Mouse (Mus musculus): ENCODE measurements around the gene Hepacam2. TPM values are rescaled to one million over a fixed set of nuclear protein-coding genes. Genes with fewer than 3 reads are reported as not detected.

Hepacam2 gene
- polyA plus RNA-seq, 1 experiment, result 41.7 TPM

- H3K27ac ChIP-seq (ENCODE audit: insufficient read depth, low read depth, low read length), result no peak overlapping the region
- H3K4me1 ChIP-seq (ENCODE audit: control insufficient read depth, insufficient read depth, insufficient read length, low read length), result no peaks in the 10 kb centered on the region
- TF ChIP-seq CTCF (IDR thresholded peaks at IDR 0.05; ENCODE audit: extremely low read depth, insufficient read length, insufficient replicate concordance, low read depth, low read length), result no peak
- TF ChIP-seq POLR2A (IDR thresholded peaks at IDR 0.05; ENCODE audit: low read depth, low read length), result no peak
- H3K4me3 ChIP-seq (ENCODE audit: low read depth, low read length), result no peak overlapping the region
- H3K27me3 ChIP-seq (ENCODE audit: control insufficient read depth, insufficient read depth, low read length), result no peaks in the 10 kb centered on the region
- H3K36me3 ChIP-seq (ENCODE audit: control insufficient read depth, insufficient read depth, low read length), result no peaks in the 10 kb centered on the region
- 2% methylated on average over 2 of the region's 2 CpGs for WGBS
Measured at GRCm38 (mm10) chr6:3496210-3496609, 1.9 kb downstream of the Hepacam2 start.

- H3K27me3 ChIP-seq (ENCODE audit: control insufficient read depth, insufficient read depth, low read length), result no peaks in the 10 kb centered on the region
- WGBS, result 65% methylated on average over 5 of the region's 5 CpGs
- H3K4me3 ChIP-seq (ENCODE audit: low read depth, low read length), result no peak overlapping the region
- no peak for TF ChIP-seq POLR2A (IDR thresholded peaks at IDR 0.05; ENCODE audit: low read depth, low read length)
- TF ChIP-seq CTCF (IDR thresholded peaks at IDR 0.05; ENCODE audit: extremely low read depth, insufficient read length, insufficient replicate concordance, low read depth, low read length), result no peak
- no peak overlapping the region for H3K27ac ChIP-seq (ENCODE audit: insufficient read depth, low read depth, low read length)
- H3K4me1 ChIP-seq (ENCODE audit: control insufficient read depth, insufficient read depth, insufficient read length, low read length), result no peaks in the 10 kb centered on the region
- H3K36me3 ChIP-seq (ENCODE audit: control insufficient read depth, insufficient read depth, low read length), result no peaks in the 10 kb centered on the region
Measured at GRCm38 (mm10) chr6:3494285-3494684, 3.8 kb downstream of the Hepacam2 start.

GRCm38 (mm10) chr6:3487355-3487754 is 10.7 kb downstream of the Hepacam2 start:
- H3K27ac ChIP-seq (ENCODE audit: insufficient read depth, low read depth, low read length), result 0 out of 2 replicates have a peak overlapping the region, but pooled peaks have one; percentile 13
- H3K36me3 ChIP-seq (ENCODE audit: control insufficient read depth, insufficient read depth, low read length), result no peaks in the 10 kb centered on the region
- 55% methylated on average over 1 of the region's 1 CpGs for WGBS
- H3K27me3 ChIP-seq (ENCODE audit: control insufficient read depth, insufficient read depth, low read length), result no peaks in the 10 kb centered on the region
- H3K4me3 ChIP-seq (ENCODE audit: low read depth, low read length), result no peak overlapping the region
- no peaks in the 10 kb centered on the region for H3K4me1 ChIP-seq (ENCODE audit: control insufficient read depth, insufficient read depth, insufficient read length, low read length)
- TF ChIP-seq CTCF (IDR thresholded peaks at IDR 0.05; ENCODE audit: extremely low read depth, insufficient read length, insufficient replicate concordance, low read depth, low read length) (no peak), POLR2A (IDR thresholded peaks at IDR 0.05; ENCODE audit: low read depth, low read length) (no peak)

GRCm38 (mm10) chr6:3485133-3485532 is 13.0 kb downstream of the Hepacam2 start:
- Histone ChIP-seq H3K36me3 (ENCODE audit: control insufficient read depth, insufficient read depth, low read length) (no peaks in the 10 kb centered on the region), H3K4me1 (ENCODE audit: control insufficient read depth, insufficient read depth, insufficient read length, low read length) (no peaks in the 10 kb centered on the region), H3K27ac (ENCODE audit: insufficient read depth, low read depth, low read length) (no peak overlapping the region; the same call in 1 of the 2 replicates), H3K4me3 (ENCODE audit: low read depth, low read length) (no peak overlapping the region), H3K27me3 (ENCODE audit: control insufficient read depth, insufficient read depth, low read length) (no peaks in the 10 kb centered on the region)
- 70% methylated on average over 3 of the region's 3 CpGs for WGBS
- TF ChIP-seq CTCF (IDR thresholded peaks at IDR 0.05; ENCODE audit: extremely low read depth, insufficient read length, insufficient replicate concordance, low read depth, low read length), result no peak
- no peak for TF ChIP-seq POLR2A (IDR thresholded peaks at IDR 0.05; ENCODE audit: low read depth, low read length)

- TF ChIP-seq CTCF (IDR thresholded peaks at IDR 0.05; ENCODE audit: extremely low read depth, insufficient read length, insufficient replicate concordance, low read depth, low read length) (no peak), POLR2A (IDR thresholded peaks at IDR 0.05; ENCODE audit: low read depth, low read length) (no peak)
- Histone ChIP-seq H3K4me3 (ENCODE audit: low read depth, low read length) (no peak overlapping the region), H3K27ac (ENCODE audit: insufficient read depth, low read depth, low read length) (peak overlapping the region; percentile 38; the same call in 1 of the 2 replicates), H3K4me1 (ENCODE audit: control insufficient read depth, insufficient read depth, insufficient read length, low read length) (no peaks in the 10 kb centered on the region; the same call in 1 of the 2 replicates), H3K36me3 (ENCODE audit: control insufficient read depth, insufficient read depth, low read length) (no peaks in the 10 kb centered on the region), H3K27me3 (ENCODE audit: control insufficient read depth, insufficient read depth, low read length) (no peaks in the 10 kb centered on the region)
- 45% methylated on average over 3 of the region's 3 CpGs for WGBS
Measured at GRCm38 (mm10) chr6:3481705-3482104, 16.4 kb downstream of the Hepacam2 start.

GRCm38 (mm10) chr6:3479853-3480252 is 18.2 kb downstream of the Hepacam2 start:
- Histone ChIP-seq H3K27me3 (ENCODE audit: control insufficient read depth, insufficient read depth, low read length) (no peaks in the 10 kb centered on the region), H3K36me3 (ENCODE audit: control insufficient read depth, insufficient read depth, low read length) (no peaks in the 10 kb centered on the region), H3K4me1 (ENCODE audit: control insufficient read depth, insufficient read depth, insufficient read length, low read length) (no peaks in the 10 kb centered on the region; the same call in 1 of the 2 replicates), H3K27ac (ENCODE audit: insufficient read depth, low read depth, low read length) (no peak overlapping the region), H3K4me3 (ENCODE audit: low read depth, low read length) (no peak overlapping the region)
- TF ChIP-seq POLR2A (IDR thresholded peaks at IDR 0.05; ENCODE audit: low read depth, low read length) (no peak), CTCF (IDR thresholded peaks at IDR 0.05; ENCODE audit: extremely low read depth, insufficient read length, insufficient replicate concordance, low read depth, low read length) (no peak)
- 18% methylated on average over 5 of the region's 5 CpGs for WGBS

GRCm38 (mm10) chr6:3476299-3476698 is 21.8 kb downstream of the Hepacam2 start:
- Histone ChIP-seq H3K4me3 (ENCODE audit: low read depth, low read length) (no peak overlapping the region), H3K27me3 (ENCODE audit: control insufficient read depth, insufficient read depth, low read length) (no peaks in the 10 kb centered on the region), H3K4me1 (ENCODE audit: control insufficient read depth, insufficient read depth, insufficient read length, low read length) (no peaks in the 10 kb centered on the region; the same call in 1 of the 2 replicates), H3K27ac (ENCODE audit: insufficient read depth, low read depth, low read length) (no peak overlapping the region), H3K36me3 (ENCODE audit: control insufficient read depth, insufficient read depth, low read length) (no peaks in the 10 kb centered on the region)
- WGBS, result 35% methylated on average over 2 of the region's 2 CpGs
- TF ChIP-seq POLR2A (IDR thresholded peaks at IDR 0.05; ENCODE audit: low read depth, low read length) (no peak), CTCF (IDR thresholded peaks at IDR 0.05; ENCODE audit: extremely low read depth, insufficient read length, insufficient replicate concordance, low read depth, low read length) (no peak)

All from small intestine, adult 2 months (tissue).